ENCODE assay signal across 11 mouse cellular contexts in genomic region chr5:112520826-112521702, GRCm38 (mm10). TPM values are rescaled to one million over a fixed set of nuclear protein-coding genes. Genes with fewer than 3 reads are reported as not detected.
DNase-seq lines count a peak whose midpoint lies in the region; ATAC-seq lines count a peak whose summit lies in the region.
"Had no signal": no experiment of that assay in that cellular context is flagged by ENCODE, and none has a peak within 500 bp of the region (broad histone marks: within the 10 kb centered on the region; RNA-seq: fewer than 3 reads in every experiment).

No protein-coding gene starts in this region.

- no peaks in the 10 kb centered on the region; the same call in 1 of the 2 replicates for H3K9me3 ChIP-seq in intestine, embryonic 14.5 days (ENCODE audit: control insufficient read depth, low read length)
- no peaks in the 10 kb centered on the region for H3K9me3 ChIP-seq in intestine, embryonic 16.5 days (ENCODE audit: control insufficient read depth, low read length)
- H3K9me3 ChIP-seq in hindbrain, embryonic 11.5 days (ENCODE audit: control insufficient read depth, low read length), result no peaks in the 10 kb centered on the region
- no peaks in the 10 kb centered on the region for H3K9me3 ChIP-seq in midbrain, embryonic 16.5 days (replicated peaks; ENCODE audit: control insufficient read depth, low read length, poor library complexity, severe bottlenecking)
- H3K9me3 ChIP-seq: liver, embryonic 12.5 days had no signal

- H3K9ac ChIP-seq in intestine, embryonic 14.5 days (ENCODE audit: low read length), result no peak overlapping the region
- H3K9ac ChIP-seq in intestine, embryonic 16.5 days (ENCODE audit: low read depth, low read length), result no peak overlapping the region
- H3K9ac ChIP-seq in hindbrain, embryonic 11.5 days (ENCODE audit: low read depth, low read length), result no peak overlapping the region
- 0 out of 2 replicates have a peak overlapping the region, but pooled peaks have one; percentile 28 for H3K9ac ChIP-seq in midbrain, embryonic 16.5 days (ENCODE audit: low read depth, low read length)
- H3K9ac ChIP-seq: liver, embryonic 12.5 days had no signal

- ATAC-seq in intestine, embryonic 14.5 days (replicated peaks; ENCODE audit: low FRiP score, low TSS enrichment, low read depth), result peak; percentile 33; the same call in 1 of the 2 replicates
- ATAC-seq in intestine, embryonic 16.5 days, result no peak; the same call in 1 of the 2 replicates
- ATAC-seq in hindbrain, embryonic 11.5 days (ENCODE audit: low FRiP score), result peak; percentile 78
- peak; percentile 37; the same call in 1 of the 2 replicates for ATAC-seq in midbrain, embryonic 16.5 days
- ATAC-seq: liver, embryonic 12.5 days had no signal

- no peak overlapping the region for H3K4me3 ChIP-seq in intestine, embryonic 14.5 days (ENCODE audit: low read depth, low read length)
- H3K4me3 ChIP-seq in intestine, embryonic 16.5 days (ENCODE audit: low read length), result no peak overlapping the region
- no peak overlapping the region for H3K4me3 ChIP-seq in hindbrain, embryonic 11.5 days (ENCODE audit: low read depth, low read length)
- no peak overlapping the region for H3K4me3 ChIP-seq in midbrain, embryonic 16.5 days (ENCODE audit: low read depth, low read length)
- H3K4me3 ChIP-seq: liver, embryonic 12.5 days; myocyte had no signal

- intact Hi-C loops in heart, postnatal 10 days (cut with DNase I), result no loop called here
- intact Hi-C loops in left cerebral cortex, postnatal 4 days (cut with DNase I), result no loop called here

- 0 out of 2 replicates have a peak, but pooled peaks cover 9% of the 10 kb centered on the region for H3K4me1 ChIP-seq in intestine, embryonic 14.5 days (replicated peaks; ENCODE audit: control insufficient read depth, insufficient read depth, low read length)
- 0 out of 2 replicates have a peak, but pooled peaks cover 7% of the 10 kb centered on the region for H3K4me1 ChIP-seq in intestine, embryonic 16.5 days (ENCODE audit: control insufficient read depth, insufficient read depth, low read length)
- H3K4me1 ChIP-seq in hindbrain, embryonic 11.5 days (replicated peaks; ENCODE audit: control insufficient read depth, insufficient read depth, low read length), result peaks cover 17% of the 10 kb centered on the region
- peaks cover 43% of the 10 kb centered on the region for H3K4me1 ChIP-seq in midbrain, embryonic 16.5 days (ENCODE audit: control insufficient read depth, insufficient read depth, low read length)
- H3K4me1 ChIP-seq: liver, embryonic 12.5 days had no signal

- DNase-seq in intestine, embryonic 14.5 days (ENCODE audit: low spot score), result no peak
- peak; percentile 55 for DNase-seq in embryo, embryonic 11.5 days (ENCODE audit: low read depth, low spot score)
- peak; percentile 74 for DNase-seq in hindbrain, embryonic 11.5 days (ENCODE audit: low spot score)
- DNase-seq in heart, postnatal 10 days, result no peak
- no peak for DNase-seq in left cerebral cortex, adult 18-20 months (ENCODE audit: low spot score in 2 of 2)
- no peak for DNase-seq in left cerebral cortex, postnatal 4 days
- DNase-seq: kidney, adult 9 months had no signal

- 14% methylated on average over 8 of the region's 8 CpGs for WGBS in intestine, embryonic 14.5 days
- 13% methylated on average over 8 of the region's 8 CpGs for whole genome bisulfite sequencing in intestine, embryonic 16.5 days
- 1% methylated on average over 8 of the region's 8 CpGs for WGBS in hindbrain, embryonic 11.5 days
- 4% methylated on average over 8 of the region's 8 CpGs for WGBS in midbrain, embryonic 16.5 days

- H3K27ac ChIP-seq in intestine, embryonic 14.5 days (ENCODE audit: low read depth), result no peak overlapping the region
- no peak overlapping the region for H3K27ac ChIP-seq in intestine, embryonic 16.5 days (ENCODE audit: low read length)
- H3K27ac ChIP-seq in hindbrain, embryonic 11.5 days (ENCODE audit: low read depth, low read length), result no peak overlapping the region; the same call in 1 of the 2 replicates
- H3K27ac ChIP-seq in midbrain, embryonic 16.5 days (ENCODE audit: low read length), result peak overlapping the region; percentile 29
- H3K27ac ChIP-seq: liver, embryonic 12.5 days had no signal

- H3K36me3 ChIP-seq in intestine, embryonic 14.5 days (ENCODE audit: control insufficient read depth, insufficient read depth, low read length), result no peaks in the 10 kb centered on the region
- no peaks in the 10 kb centered on the region for H3K36me3 ChIP-seq in intestine, embryonic 16.5 days (ENCODE audit: control insufficient read depth, insufficient read depth, low read length)
- H3K36me3 ChIP-seq in hindbrain, embryonic 11.5 days (ENCODE audit: control insufficient read depth, insufficient read depth, low read length), result no peaks in the 10 kb centered on the region
- H3K36me3 ChIP-seq in midbrain, embryonic 16.5 days (ENCODE audit: control insufficient read depth, insufficient read depth, low read length), result no peaks in the 10 kb centered on the region
- H3K36me3 ChIP-seq: liver, embryonic 12.5 days had no signal

- H3K27me3 ChIP-seq in intestine, embryonic 14.5 days (replicated peaks; ENCODE audit: control insufficient read depth, insufficient read depth, low read length), result peaks cover 8% of the 10 kb centered on the region; the same call in 1 of the 2 replicates
- no peaks in the 10 kb centered on the region for H3K27me3 ChIP-seq in intestine, embryonic 16.5 days (replicated peaks; ENCODE audit: control insufficient read depth, insufficient read depth, low read length)
- no peaks in the 10 kb centered on the region for H3K27me3 ChIP-seq in hindbrain, embryonic 11.5 days (ENCODE audit: control insufficient read depth, insufficient read depth, low read length)
- H3K27me3 ChIP-seq in midbrain, embryonic 16.5 days (ENCODE audit: control insufficient read depth, insufficient read depth, low read depth, low read length), result no peaks in the 10 kb centered on the region

- no peak overlapping the region for H3K4me2 ChIP-seq in intestine, embryonic 14.5 days (ENCODE audit: low read length)
- no peak overlapping the region for H3K4me2 ChIP-seq in intestine, embryonic 16.5 days (ENCODE audit: low read depth, low read length)
- H3K4me2 ChIP-seq in hindbrain, embryonic 11.5 days (replicated peaks; ENCODE audit: low read depth, low read length), result no peak overlapping the region
- H3K4me2 ChIP-seq in midbrain, embryonic 16.5 days (ENCODE audit: low read length), result 0 out of 2 replicates have a peak overlapping the region, but pooled peaks have one; percentile 4
- H3K4me2 ChIP-seq: liver, embryonic 12.5 days had no signal

RNA-seq across cellular contexts. Expression of gene Sez6l, which starts 55.9 kb away (rescaled TPM):
- 2.4 and 2.7 TPM in 2 replicates for polyA plus RNA-seq in intestine, embryonic 14.5 days (2014; fragmentation: Nextera tagmentation; extraction: Ambion mirVana)
- 1.5 and 1.7 TPM in 2 replicates for polyA plus RNA-seq in intestine, embryonic 16.5 days (2015; fragmentation: Nextera tagmentation; extraction: Ambion mirVana)
- 4.9 and 5.1 TPM in 2 replicates for polyA plus RNA-seq in hindbrain, embryonic 11.5 days (2014; fragmentation: Nextera tagmentation; extraction: Ambion mirVana)
- 72.9 and 75.7 TPM in 2 replicates for polyA plus RNA-seq in midbrain, embryonic 16.5 days (2015; fragmentation: Nextera tagmentation; extraction: Ambion mirVana)
- under 1 TPM; 0.31 to 0.62 TPM for total RNA-seq in heart, postnatal 10 days (2021)
- 100 to 1,000 TPM; 141 to 148 TPM for total RNA-seq in left cerebral cortex, adult 18-20 months (2021)
- total RNA-seq in left cerebral cortex, postnatal 4 days (2021), result 100 to 1,000 TPM; 130 to 156 TPM
- polyA plus RNA-seq: myocyte had no signal

Comparison
In these comparisons a context has a peak if more than half of its experiments do, and no peak if none do; other contexts are left out.
1. DNase-seq: peak in embryo, embryonic 11.5 days (single experiment) and hindbrain, embryonic 11.5 days (single experiment); none in intestine, embryonic 14.5 days (single experiment), heart, postnatal 10 days (0 of 2), left cerebral cortex, adult 18-20 months (0 of 2) and left cerebral cortex, postnatal 4 days (single experiment).
2. RNA of gene Sez6l, which starts 55.9 kb away (polyA plus RNA-seq): 72.9 to 75.7 TPM in midbrain, embryonic 16.5 days; 4.9 to 5.1 TPM in hindbrain, embryonic 11.5 days, 2.4 to 2.7 TPM in intestine, embryonic 14.5 days and 1.5 to 1.7 TPM in intestine, embryonic 16.5 days; every median in the first group is over 10 times any median in the second.